Mouse (Mus musculus) kidney, postnatal 10 days (tissue): ENCODE measurements around the gene Fmnl3.

Experiments
- DNase-seq: peaks from one replicate; pipeline ENCODE4 v3.0.0; 2021; ENCODE audit warnings: mixed read lengths

Fmnl3 gene

DNA sequence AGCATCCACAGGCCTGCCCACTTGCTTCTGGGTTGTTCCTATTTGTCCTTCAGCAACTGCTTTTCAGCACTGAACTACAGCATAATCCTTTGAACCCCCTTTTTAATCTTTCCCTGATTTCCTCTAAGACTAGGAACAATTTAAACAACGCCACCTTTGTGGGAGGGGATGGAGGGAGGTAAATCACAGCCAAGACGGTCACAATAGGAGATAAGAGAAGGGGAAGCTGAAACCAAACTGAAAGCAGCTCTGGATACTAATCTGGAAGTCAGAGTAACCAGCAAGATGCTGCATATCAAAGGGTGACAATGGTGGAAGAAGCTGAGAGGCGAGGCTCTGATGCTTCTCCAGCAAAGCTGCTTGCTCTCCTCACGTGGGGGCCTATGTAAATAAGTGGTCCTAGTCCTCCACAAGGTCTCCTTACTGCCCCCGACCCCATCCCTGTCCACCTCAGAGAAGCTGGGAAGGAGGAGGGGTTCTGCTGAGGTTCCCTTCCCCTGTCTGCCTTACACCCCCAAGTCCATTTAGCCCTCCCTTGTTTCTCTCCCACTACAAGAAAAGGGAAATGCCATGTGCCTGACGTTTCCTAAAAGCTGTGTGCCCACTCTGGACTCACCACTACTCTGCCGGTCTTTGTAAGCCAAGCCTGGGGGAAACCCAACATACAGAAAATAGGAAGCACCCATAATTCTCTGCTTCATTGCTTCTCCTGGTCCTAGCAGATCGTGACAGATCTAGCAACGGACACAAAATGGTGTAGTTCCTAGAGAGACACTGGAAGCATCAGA, 27.9 kb downstream of the Fmnl3 start:
- no peak for DNase-seq

DNA sequence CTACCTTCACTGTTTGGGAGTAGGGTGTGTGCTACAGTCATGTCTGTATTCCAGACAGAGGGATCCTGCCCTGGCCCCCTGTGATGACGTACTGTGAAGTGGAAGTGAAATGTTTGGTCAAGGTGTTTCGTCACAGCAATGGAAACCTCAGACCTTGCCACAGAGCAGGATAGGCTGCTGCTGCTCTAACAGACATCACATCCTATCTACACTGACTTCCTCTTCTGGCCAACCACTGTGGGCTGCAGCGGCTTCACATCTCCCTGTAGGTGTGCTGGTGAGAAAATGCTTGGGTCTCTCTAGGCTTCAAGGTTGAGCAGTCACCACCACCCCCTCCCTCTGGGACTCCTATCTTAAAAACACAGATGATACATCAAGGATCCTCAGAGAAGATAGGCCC, 29.2 kb downstream of the Fmnl3 start:
- DNase-seq, result no peak

DNA sequence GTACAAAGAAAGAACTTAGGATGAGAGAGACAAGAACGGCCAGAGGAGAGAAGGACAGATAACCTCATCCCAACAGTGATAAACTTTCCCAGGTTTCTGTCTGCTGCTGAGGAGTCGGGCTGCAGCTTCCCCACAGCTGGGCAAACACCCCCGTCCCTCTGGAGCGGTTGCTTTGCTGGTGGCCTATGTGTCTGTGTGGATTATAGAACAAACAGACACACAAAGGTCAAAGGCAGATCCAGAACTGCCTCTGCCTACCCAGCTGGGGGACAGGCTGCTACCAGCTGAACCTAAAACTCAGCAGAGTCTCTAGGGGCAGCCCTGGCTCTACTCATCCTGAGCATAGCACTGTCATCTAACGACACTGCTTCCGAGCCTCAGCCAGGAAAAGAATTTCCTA, 30.6 kb downstream of the Fmnl3 start:
- DNase-seq, result peak; percentile 44

DNA sequence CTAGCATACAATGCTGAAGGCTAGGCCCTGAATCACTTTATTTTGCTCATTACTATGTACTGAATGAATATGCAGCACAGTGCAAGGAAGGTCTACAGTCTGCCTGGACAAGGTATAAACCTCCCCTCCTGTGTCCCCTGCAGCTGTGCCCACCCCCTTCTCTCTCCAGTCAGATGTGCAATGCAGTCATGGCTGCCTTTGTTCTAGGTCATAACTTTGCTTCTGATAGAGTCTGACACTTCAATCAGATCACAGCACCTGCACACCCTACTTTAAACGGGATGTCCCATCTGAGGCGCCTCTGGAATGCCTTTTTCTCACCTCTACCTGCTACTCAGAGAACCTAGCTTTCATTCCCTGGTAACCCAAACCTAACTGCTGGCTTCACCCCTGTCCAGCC, 31.4 kb downstream of the Fmnl3 start:
- no peak for DNase-seq

- DNase-seq, result no peak
Observed at GRCm38 (mm10) chr15:99335801-99336320, 34.4 kb downstream of the Fmnl3 start.

GRCm38 (mm10) chr15:99334500-99334899, 35.8 kb downstream of the Fmnl3 start:
- peak; percentile 59 for DNase-seq

GRCm38 (mm10) chr15:99333676-99334065, 36.6 kb downstream of the Fmnl3 start:
- peak; percentile 81 for DNase-seq

- DNase-seq, result peak; percentile 87
Observed at GRCm38 (mm10) chr15:99332921-99333675, 37.2 kb downstream of the Fmnl3 start.

DNA sequence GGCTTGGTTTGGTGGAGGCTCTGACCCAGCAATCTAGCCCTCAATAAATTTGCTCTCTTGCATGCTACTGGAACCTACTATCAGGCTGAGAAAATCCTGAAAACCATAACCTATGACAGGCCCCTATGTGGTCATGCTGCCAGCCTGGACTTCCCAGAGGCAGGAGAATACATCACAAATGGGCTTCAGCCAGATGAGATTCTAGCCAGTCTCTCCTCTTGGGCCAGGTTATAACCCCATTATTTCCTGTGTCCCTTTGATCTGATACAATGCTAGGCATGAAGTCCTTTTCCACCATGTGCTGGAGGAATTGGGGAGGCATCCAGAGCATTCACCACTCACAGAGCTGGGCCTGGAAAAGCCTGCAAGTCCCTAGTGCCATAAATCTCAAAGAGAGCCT, 38.2 kb downstream of the Fmnl3 start:
- DNase-seq, result peak; percentile 38

- DNase-seq, result no peak
Observed at GRCm38 (mm10) chr15:99331341-99331740, 38.9 kb downstream of the Fmnl3 start.

- no peak for DNase-seq
Observed at GRCm38 (mm10) chr15:99330324-99330723, 40.0 kb downstream of the Fmnl3 start.

DNA sequence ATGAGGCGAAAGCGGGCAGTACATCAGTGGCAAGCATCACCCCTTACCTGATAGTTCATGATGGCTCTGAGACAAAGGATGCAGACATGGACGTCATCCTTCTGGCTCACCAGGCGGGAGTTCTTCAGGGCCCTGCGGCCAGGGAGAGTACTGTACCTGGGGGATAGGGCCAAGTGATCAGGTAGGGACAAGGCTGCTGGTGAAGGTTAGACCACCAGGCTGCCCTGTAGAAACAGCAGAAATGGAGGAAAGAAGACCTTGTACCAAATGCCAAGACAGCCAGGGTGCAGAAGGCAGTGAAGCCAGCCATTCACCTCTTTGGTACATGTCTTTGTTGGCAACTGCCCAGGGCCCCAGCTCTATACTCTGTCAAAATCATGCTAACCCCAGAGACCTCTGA, 42.3 kb downstream of the Fmnl3 start:
- no peak for DNase-seq

DNA sequence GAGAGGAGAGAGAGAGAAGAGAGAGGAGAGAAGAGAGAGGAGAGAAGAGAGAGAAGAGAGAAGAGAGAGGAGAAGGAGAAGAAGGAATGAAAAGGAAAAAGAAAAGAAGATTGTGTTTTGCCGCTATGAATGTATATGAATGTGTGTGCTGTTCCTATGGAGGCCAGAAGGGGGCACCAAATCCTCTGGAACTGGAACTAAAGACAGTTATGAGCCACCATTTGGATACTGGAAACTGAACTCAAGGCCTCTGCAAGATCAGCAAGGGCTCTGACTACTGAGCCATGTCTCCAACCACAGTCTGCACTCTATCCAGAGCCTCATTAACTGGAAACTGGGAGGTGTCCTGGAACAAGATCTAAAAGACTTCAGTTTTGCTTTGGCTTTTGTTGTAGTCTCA, 43.3 kb downstream of the Fmnl3 start:
- peak; percentile 72 for DNase-seq

DNA sequence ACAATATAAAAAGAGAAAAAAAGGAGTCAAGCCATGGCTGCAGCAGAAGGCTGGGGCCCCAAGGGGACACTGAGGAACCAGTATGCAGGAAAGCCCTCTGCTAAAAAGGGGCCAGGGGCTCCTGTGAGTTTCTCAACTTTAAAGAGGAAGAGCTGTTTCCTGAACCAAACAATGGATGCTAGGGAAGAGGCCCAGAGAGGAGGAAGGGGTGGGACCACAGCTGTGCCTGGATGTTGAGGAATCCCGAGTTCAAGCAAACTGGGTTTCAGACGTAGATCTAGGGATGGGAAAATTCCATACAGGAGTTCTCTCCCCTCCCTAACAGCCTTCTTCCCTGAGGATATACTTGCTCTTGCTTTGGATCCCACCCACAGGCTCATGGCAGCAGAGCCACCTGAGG, 43.9 kb downstream of the Fmnl3 start:
- peak; percentile 60 for DNase-seq

DNA sequence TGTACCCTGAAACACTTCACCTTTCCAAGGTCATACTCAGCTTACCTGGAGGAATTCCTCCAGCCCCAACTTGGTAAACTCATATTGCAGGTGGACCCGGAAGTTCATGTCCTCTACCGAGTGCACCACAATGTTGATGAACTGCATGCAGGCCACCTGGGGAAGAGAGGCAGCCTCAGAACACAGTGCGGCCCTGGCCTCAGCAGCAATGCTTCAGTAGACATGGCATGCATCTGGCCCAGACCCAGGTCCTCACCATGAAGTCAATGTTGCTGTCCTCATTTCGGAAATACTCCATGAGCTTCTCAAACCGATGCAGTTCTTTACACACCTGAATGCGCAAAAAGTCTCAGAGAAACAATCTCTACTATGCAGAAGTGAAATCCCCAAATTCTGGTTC, 44.7 kb downstream of the Fmnl3 start:
- DNase-seq, result peak; percentile 51

DNA sequence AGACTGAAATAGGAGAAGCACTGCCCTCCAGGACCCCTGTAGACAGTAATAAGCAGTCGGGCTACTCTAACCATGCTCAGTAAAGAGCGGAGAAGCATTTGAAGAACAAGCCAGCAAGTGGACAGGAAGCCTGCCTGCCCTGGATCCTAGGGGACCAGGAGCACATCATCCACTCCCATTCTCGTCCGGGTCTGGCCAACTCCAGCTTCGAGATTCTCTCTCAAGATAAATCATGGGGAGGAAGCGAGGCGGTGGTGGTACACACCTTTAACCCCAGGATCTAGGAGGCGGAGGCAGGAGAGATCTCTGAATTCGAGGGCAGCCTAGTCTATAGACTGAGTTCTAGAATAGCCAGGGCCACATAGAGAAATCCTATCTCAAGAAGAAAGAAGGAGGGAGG, 46.1 kb downstream of the Fmnl3 start:
- DNase-seq, result no peak

- DNase-seq, result no peak
Observed at GRCm38 (mm10) chr15:99320978-99321377, 49.3 kb downstream of the Fmnl3 start.

- no peak for DNase-seq
Observed at GRCm38 (mm10) chr15:99320168-99320674, 50.1 kb downstream of the Fmnl3 start.

GRCm38 (mm10) chr15:99319411-99319871, 50.8 kb downstream of the Fmnl3 start:
- DNase-seq, result peak; percentile 69

DNA sequence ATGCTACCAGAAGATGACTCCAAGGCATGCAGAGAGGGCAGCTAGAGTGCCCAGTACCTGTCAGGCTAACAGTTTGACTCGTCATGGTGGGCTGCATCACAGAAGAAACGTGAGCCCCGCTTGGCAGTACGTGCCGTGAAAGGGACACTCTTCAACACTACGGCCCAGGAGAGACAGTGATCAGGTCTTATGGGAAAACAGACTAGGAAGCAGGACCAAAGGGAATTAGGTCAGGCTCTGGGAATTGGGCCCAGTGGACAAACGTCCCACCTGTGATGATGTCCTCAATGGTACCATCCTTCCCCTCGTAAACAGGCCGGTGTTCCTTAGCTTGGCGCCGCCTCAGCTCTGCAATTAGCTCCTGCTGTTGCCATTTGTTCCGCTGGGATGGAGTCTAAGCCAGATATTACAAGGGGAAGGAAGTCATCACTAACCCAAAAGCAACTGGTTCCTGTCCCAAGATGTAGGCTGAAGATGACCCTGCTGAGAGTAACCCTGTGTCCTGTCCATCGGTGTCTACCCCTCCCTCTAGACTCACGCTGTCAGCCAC, 51.3 kb downstream of the Fmnl3 start:
- peak; percentile 45 for DNase-seq

GRCm38 (mm10) chr15:99318071-99318470, 52.2 kb downstream of the Fmnl3 start:
- no peak for DNase-seq

GRCm38 (mm10) chr15:99317267-99317651, 53.0 kb downstream of the Fmnl3 start:
- DNase-seq, result peak; percentile 77
